Mouse (Mus musculus) erythroblast, embryonic 14.5 days (primary cell): ENCODE results near the gene Asl. TPM values are rescaled to one million over a fixed set of nuclear protein-coding genes. Genes with fewer than 3 reads are reported as not detected.
"Not testable (repeated sequence)": the region's sequence is repeated elsewhere in the genome, so short reads cannot be mapped to it uniquely, and the experiment has no call there.

Experiments used
- H3K27me3 ChIP-seq: 2 replicates; pipeline ENCODE4 v1.6.1; 2012; ENCODE audit warnings: inconsistent platforms; ENCODE audit not compliant: control insufficient read depth
- H3K36me3 ChIP-seq: 2 replicates; pipeline ENCODE4 v1.6.1; 2012; ENCODE audit warnings: mild to moderate bottlenecking, inconsistent platforms; ENCODE audit not compliant: control insufficient read depth
- H3K4me1 ChIP-seq: 2 replicates; pipeline ENCODE4 v1.6.1; 2012; ENCODE audit warnings: inconsistent platforms; ENCODE audit not compliant: control insufficient read depth
- H3K4me3 ChIP-seq: replicated peaks from 2 replicates; pipeline ENCODE3; 2012; ENCODE audit warnings: moderate library complexity, mild to moderate bottlenecking, inconsistent platforms
- H3K9me3 ChIP-seq: 2 replicates; pipeline ENCODE4 v1.6.1; 2012; ENCODE audit warnings: low read length, inconsistent platforms, mixed read lengths; ENCODE audit not compliant: control insufficient read depth
- GATA1 ChIP-seq: IDR thresholded peaks from 2 replicates; pipeline ENCODE4 v1.6.1; 2012; ENCODE audit warnings: low read length, inconsistent platforms, mixed read lengths
- TAL1 ChIP-seq: IDR thresholded peaks from 3 replicates; pipeline ENCODE4 v1.6.1; 2012; ENCODE audit warnings: low read length, inconsistent platforms, mixed read lengths
- polyA plus RNA-seq: library from polyadenylated mRNA; stranded (reverse); fragments of >175 nt; gene quantifications from 2 replicates; pipeline ENCODE4 v1.2.3, GENCODE M21; 2012

Gene Asl
- polyA plus RNA-seq, 1 experiment, result 1.0 TPM

DNA sequence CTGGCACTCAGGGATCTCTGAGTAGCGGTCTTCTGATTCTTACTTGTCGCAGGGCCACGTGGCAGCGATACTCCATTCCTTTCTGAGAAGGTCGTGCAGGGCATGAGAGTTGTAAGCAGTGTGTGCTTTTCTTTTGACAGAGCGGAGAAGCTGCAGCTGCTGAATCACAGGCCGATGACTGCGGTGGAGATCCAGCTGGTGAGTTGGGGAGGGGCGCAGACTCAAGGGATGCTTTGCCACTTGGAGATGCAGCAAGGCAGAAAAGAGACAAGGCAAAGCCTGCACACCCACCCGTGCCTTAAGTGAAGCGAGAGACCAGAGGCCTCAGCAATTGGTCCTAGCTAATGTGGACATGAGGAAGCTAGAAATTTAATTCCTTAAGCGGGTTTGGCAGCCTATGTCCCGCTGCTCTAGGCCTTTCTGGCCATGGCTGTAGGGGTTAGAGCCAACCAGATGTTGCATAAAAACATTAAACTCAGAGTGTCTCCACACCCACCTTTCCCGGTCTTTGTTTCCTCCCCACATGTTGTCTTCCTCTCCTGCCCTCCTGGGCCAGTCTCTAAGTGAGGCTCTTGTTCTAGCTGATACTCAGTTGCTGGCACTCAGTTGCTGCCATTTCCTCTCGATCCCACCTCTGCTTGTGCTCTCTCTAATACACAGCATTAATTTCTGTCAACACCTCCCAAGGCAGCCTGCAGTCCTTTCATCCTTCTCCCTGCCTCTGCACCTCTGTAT lies 19.9 kb upstream of the Asl start:
- Histone ChIP-seq H3K27me3 (no peaks in the 10 kb centered on the region), H3K36me3 (peaks cover 88% of the 10 kb centered on the region), H3K9me3 (peaks cover 2% of the 10 kb centered on the region), H3K4me3 (no peak overlapping the region), H3K4me1 (peaks cover 11% of the 10 kb centered on the region)
- TF ChIP-seq TAL1, result no peak
- TF ChIP-seq GATA1, result no peak

- Histone ChIP-seq H3K27me3 (no peaks in the 10 kb centered on the region), H3K36me3 (peaks cover 91% of the 10 kb centered on the region)
- TF ChIP-seq TAL1, result no peak
- TF ChIP-seq GATA1, result no peak
Measured at GRCm38 (mm10) chr5:130047013-130047412, 18.0 kb upstream of the Asl start.

DNA sequence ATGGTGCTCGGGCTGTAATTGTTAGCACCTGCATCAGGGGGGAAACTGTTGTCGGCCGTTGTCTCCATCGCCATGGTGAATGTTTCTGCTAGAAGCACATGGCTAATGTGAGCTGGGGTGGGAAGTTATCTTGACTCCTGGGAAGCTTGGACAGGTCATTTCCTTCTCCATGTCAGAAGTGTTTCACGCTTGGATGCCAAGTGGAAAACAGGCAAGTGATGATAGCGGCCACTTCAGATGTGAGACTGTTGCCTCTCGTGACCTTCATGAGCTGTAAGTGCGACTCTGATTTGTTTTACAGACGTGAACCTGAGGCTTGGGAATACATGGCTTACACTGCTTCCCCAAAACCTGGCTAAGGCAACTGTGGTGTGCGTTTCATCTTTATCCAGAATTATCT lies 17.5 kb upstream of the Asl start:
- Histone ChIP-seq H3K27me3 (no peaks in the 10 kb centered on the region), H3K4me1 (no peaks in the 10 kb centered on the region; the same call in 1 of the 2 replicates), H3K4me3 (no peak overlapping the region), H3K9me3 (peaks cover 2% of the 10 kb centered on the region), H3K36me3 (peaks cover 93% of the 10 kb centered on the region)
- TF ChIP-seq GATA1 (no peak), TAL1 (no peak)

More at GRCm38 (mm10) chr5:130047013-130047412, 18.0 kb upstream of the Asl start:
- H3K4me3 ChIP-seq, result no peak overlapping the region
- no peaks in the 10 kb centered on the region; the same call in 1 of the 2 replicates for H3K4me1 ChIP-seq
- H3K9me3 ChIP-seq, result peaks cover 2% of the 10 kb centered on the region

DNA sequence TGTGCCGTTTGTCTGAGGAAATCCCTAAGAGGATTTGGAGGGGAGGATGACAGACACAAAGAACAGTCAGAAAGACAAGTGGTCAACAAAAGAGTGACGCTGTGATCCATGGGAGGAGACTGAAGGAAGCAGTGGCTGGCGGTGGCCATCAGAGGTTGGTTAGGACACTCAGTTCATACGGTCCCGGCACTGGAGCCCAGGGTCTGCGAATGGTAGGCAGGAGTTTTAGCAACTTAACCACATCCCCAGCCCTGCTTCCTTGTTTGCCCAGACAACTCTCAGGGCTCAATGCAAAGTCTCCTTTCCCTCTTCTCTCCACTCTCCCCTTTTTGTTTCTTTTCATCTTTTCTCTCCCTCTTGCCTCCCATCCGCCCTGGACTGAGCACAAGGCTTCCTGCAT lies 17.1 kb upstream of the Asl start:
- TF ChIP-seq GATA1 (no peak), TAL1 (no peak)
- no peak overlapping the region for H3K4me3 ChIP-seq
- peaks cover 2% of the 10 kb centered on the region for H3K9me3 ChIP-seq
- no peaks in the 10 kb centered on the region for H3K27me3 ChIP-seq
- peaks cover 92% of the 10 kb centered on the region for H3K36me3 ChIP-seq
- H3K4me1 ChIP-seq, result no peaks in the 10 kb centered on the region; the same call in 1 of the 2 replicates

GRCm38 (mm10) chr5:130044201-130044695 lies 15.2 kb upstream of the Asl start:
- TF ChIP-seq TAL1 (no peak), GATA1 (no peak)
- Histone ChIP-seq H3K4me3 (no peak overlapping the region), H3K4me1 (peaks cover 3% of the 10 kb centered on the region), H3K9me3 (peaks cover 2% of the 10 kb centered on the region), H3K36me3 (peaks cover 94% of the 10 kb centered on the region), H3K27me3 (no peaks in the 10 kb centered on the region)

- peaks cover 3% of the 10 kb centered on the region for H3K4me1 ChIP-seq
- no peaks in the 10 kb centered on the region for H3K27me3 ChIP-seq
- peaks cover 2% of the 10 kb centered on the region for H3K9me3 ChIP-seq
- TF ChIP-seq TAL1 (no peak), GATA1 (no peak)
- no peak overlapping the region for H3K4me3 ChIP-seq
- H3K36me3 ChIP-seq, result peaks cover 91% of the 10 kb centered on the region
Measured at GRCm38 (mm10) chr5:130043741-130044140, 14.7 kb upstream of the Asl start.

GRCm38 (mm10) chr5:130041262-130041661 lies 12.2 kb upstream of the Asl start:
- peaks cover 3% of the 10 kb centered on the region for H3K4me1 ChIP-seq
- peaks cover 86% of the 10 kb centered on the region for H3K36me3 ChIP-seq
- no peak for TF ChIP-seq TAL1
- no peak for TF ChIP-seq GATA1
- no peak overlapping the region for H3K4me3 ChIP-seq
- no peaks in the 10 kb centered on the region for H3K27me3 ChIP-seq
- H3K9me3 ChIP-seq, result no peaks in the 10 kb centered on the region

DNA sequence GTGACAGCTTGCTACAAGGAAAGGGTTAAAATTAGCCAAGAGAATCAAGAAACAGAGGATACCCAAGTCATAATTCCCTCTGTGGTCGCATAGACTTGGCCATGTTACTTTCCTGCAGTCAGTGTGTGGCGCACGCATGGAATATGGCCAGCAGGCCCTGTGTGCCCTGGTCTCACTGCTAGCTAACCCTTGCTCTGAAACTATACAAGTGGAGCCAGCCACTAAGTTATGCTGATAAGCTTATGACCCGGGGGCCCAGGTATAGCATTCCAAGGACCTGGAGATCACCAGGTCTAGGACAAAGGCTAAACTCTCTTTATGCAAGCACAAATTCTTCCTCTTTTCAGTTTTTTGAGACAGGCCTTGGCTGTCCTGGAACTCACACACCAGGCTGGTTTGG lies 11.8 kb upstream of the Asl start:
- H3K36me3 ChIP-seq, result peaks cover 85% of the 10 kb centered on the region
- TF ChIP-seq TAL1, result no peak
- no peak for TF ChIP-seq GATA1
- H3K4me3 ChIP-seq, result no peak overlapping the region
- no peaks in the 10 kb centered on the region for H3K27me3 ChIP-seq
- no peaks in the 10 kb centered on the region for H3K9me3 ChIP-seq
- peaks cover 3% of the 10 kb centered on the region for H3K4me1 ChIP-seq

DNA sequence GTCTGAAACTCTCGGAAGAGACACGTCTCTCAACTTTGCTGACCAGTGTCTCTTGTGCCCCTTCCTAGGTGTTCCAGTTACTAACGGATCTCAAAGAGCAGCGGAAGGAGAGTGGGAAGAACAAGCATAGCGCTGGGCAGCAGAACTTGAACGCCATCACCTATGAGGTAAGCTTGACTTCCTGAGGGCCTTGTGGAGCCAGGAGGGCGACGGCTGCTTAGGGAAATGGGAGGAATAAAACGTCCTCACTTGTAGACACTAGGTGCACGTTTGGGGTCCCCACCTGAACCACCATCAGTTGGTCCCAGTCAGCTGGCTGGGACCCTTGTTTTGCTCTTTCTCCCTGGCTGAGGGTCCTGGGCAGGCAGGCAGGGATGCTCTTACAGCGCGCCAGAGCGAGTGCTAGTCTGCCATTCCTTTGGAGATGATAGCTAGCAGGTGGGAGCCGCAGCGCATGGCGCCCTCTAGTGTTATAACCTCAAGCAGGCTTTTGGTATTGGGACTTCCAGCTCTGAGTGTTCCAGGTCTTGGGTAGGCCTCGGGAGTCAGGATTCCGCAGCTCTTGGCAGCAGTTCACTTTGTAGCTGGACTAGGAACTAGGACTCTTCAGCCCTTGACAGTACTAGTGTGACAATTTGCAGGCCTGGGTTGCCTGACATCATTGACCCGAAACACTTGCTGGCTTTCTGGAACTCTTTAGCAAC lies 8.9 kb upstream of the Asl start:
- Histone ChIP-seq H3K36me3 (peaks cover 75% of the 10 kb centered on the region), H3K27me3 (no peaks in the 10 kb centered on the region), H3K4me1 (peaks cover 15% of the 10 kb centered on the region), H3K4me3 (no peak overlapping the region), H3K9me3 (no peaks in the 10 kb centered on the region)
- TF ChIP-seq TAL1 (no peak), GATA1 (no peak)

- H3K4me3 ChIP-seq, H3K27me3 ChIP-seq, H3K9me3 ChIP-seq: not testable (repeated sequence)
- peaks cover 69% of the 10 kb centered on the region for H3K36me3 ChIP-seq
- H3K4me1 ChIP-seq, result peaks cover 29% of the 10 kb centered on the region
Measured at GRCm38 (mm10) chr5:130036300-130036699, 7.3 kb upstream of the Asl start.
